Mouse (Mus musculus): Measurements from ENCODE around the gene Olfr803. TPM values are rescaled to one million over a fixed set of nuclear protein-coding genes. Genes with fewer than 3 reads are reported as not detected.

Gene Olfr803
- polyA plus RNA-seq (2016; fragmentation: Nextera tagmentation; extraction: Ambion mirVana): not detected in 2 replicates

GRCm38 (mm10) chr10:129694186-129694585 lies at the start of gene Olfr803:
Olfr803 (minus strand) TSS chr10:129694286.
- ATAC-seq (ENCODE audit: insufficient number of reproducible peaks, low FRiP score): no peak
- Histone ChIP-seq H3K27me3 (replicated peaks) (no peaks in the 10 kb centered on the region), H3K9ac (no peak within 1 kb of the TSS), H3K9me3 (replicated peaks) (no peaks in the 10 kb centered on the region), H3K4me1 (replicated peaks) (no peaks in the 10 kb centered on the region), H3K36me3 (no peaks in the 10 kb centered on the region), H3K4me2 (no peak within 1 kb of the TSS), H3K4me3 (no peak within 1 kb of the TSS), H3K27ac (ENCODE audit: poor library complexity, severe bottlenecking) (no peak within 1 kb of the TSS)
- 64% methylated on average over 2 of the region's 2 CpGs for WGBS

- no peak for ATAC-seq (ENCODE audit: insufficient number of reproducible peaks, low FRiP score)
- no peak within 1 kb of the TSS for H3K4me3 ChIP-seq
- no peaks in the 10 kb centered on the region for H3K36me3 ChIP-seq
- 0 out of 2 replicates have a peak, but pooled peaks cover 3% of the 10 kb centered on the region for H3K9me3 ChIP-seq (replicated peaks)
- no peaks in the 10 kb centered on the region for H3K4me1 ChIP-seq (replicated peaks)
- no peaks in the 10 kb centered on the region for H3K27me3 ChIP-seq (replicated peaks)
- no peak within 1 kb of the TSS for H3K9ac ChIP-seq
- H3K27ac ChIP-seq (ENCODE audit: poor library complexity, severe bottlenecking): no peak within 1 kb of the TSS
- H3K4me2 ChIP-seq: no peak within 1 kb of the TSS
Measured at GRCm38 (mm10) chr10:129741821-129742220, 47.7 kb upstream of the Olfr803 start, which contains the start of gene Olfr806. Olfr806 (minus strand) TSS chr10:129741921.

- 0 out of 2 replicates have a peak, but pooled peaks cover 7% of the 10 kb centered on the region for H3K9me3 ChIP-seq (replicated peaks)
Measured at GRCm38 (mm10) chr10:129729275-129729674, 35.2 kb upstream of the Olfr803 start, which contains the start of gene Olfr805. Olfr805 (minus strand) TSS chr10:129729375.

GRCm38 (mm10) chr10:129702910-129703309 lies 8.8 kb upstream of the Olfr803 start, which contains the start of gene Olfr804:
Olfr804 (plus strand) TSS chr10:129703210.
- H3K4me1 ChIP-seq (replicated peaks): no peaks in the 10 kb centered on the region
- H3K4me2 ChIP-seq: no peak within 1 kb of the TSS
- no peaks in the 10 kb centered on the region for H3K36me3 ChIP-seq
- H3K9ac ChIP-seq: no peak within 1 kb of the TSS
- no peak within 1 kb of the TSS for H3K4me3 ChIP-seq
- H3K9me3 ChIP-seq (replicated peaks): no peaks in the 10 kb centered on the region
- no peaks in the 10 kb centered on the region for H3K27me3 ChIP-seq (replicated peaks)
- ATAC-seq (ENCODE audit: insufficient number of reproducible peaks, low FRiP score): no peak
- no peak within 1 kb of the TSS for H3K27ac ChIP-seq (ENCODE audit: poor library complexity, severe bottlenecking)

More at GRCm38 (mm10) chr10:129729275-129729674, 35.2 kb upstream of the Olfr803 start, which contains the start of gene Olfr805:
- no peak within 1 kb of the TSS for H3K4me2 ChIP-seq
- no peaks in the 10 kb centered on the region for H3K4me1 ChIP-seq (replicated peaks)
- no peaks in the 10 kb centered on the region for H3K27me3 ChIP-seq (replicated peaks)
- 99% methylated on average over 2 of the region's 2 CpGs for WGBS
- H3K9ac ChIP-seq: no peak within 1 kb of the TSS
- H3K27ac ChIP-seq (ENCODE audit: poor library complexity, severe bottlenecking): no peak within 1 kb of the TSS
- H3K4me3 ChIP-seq: no peak within 1 kb of the TSS
- ATAC-seq (ENCODE audit: insufficient number of reproducible peaks, low FRiP score): no peak
- no peaks in the 10 kb centered on the region for H3K36me3 ChIP-seq

- no peak within 1 kb of the TSS for H3K4me2 ChIP-seq
- WGBS: 51% methylated on average over 1 of the region's 1 CpGs
Measured at GRCm38 (mm10) chr10:129688069-129688468, 6.0 kb downstream of the Olfr803 start, which contains the start of gene Olfr802. Olfr802 (minus strand) TSS chr10:129688169.

GRCm38 (mm10) chr10:129673765-129674164 lies 20.3 kb downstream of the Olfr803 start, which contains the start of gene Olfr801:
Olfr801 (minus strand) TSS chr10:129673865.
- no peaks in the 10 kb centered on the region for H3K4me1 ChIP-seq (replicated peaks)
- H3K36me3 ChIP-seq: no peaks in the 10 kb centered on the region
- H3K4me2 ChIP-seq: no peak within 1 kb of the TSS
- no peak within 1 kb of the TSS for H3K4me3 ChIP-seq
- 75% methylated on average over 1 of the region's 1 CpGs for WGBS
- H3K9me3 ChIP-seq (replicated peaks): no peaks in the 10 kb centered on the region
- no peak for ATAC-seq (ENCODE audit: insufficient number of reproducible peaks, low FRiP score)
- no peak within 1 kb of the TSS for H3K9ac ChIP-seq
- no peaks in the 10 kb centered on the region for H3K27me3 ChIP-seq (replicated peaks)
- no peak within 1 kb of the TSS for H3K27ac ChIP-seq (ENCODE audit: poor library complexity, severe bottlenecking)

More at GRCm38 (mm10) chr10:129688069-129688468, 6.0 kb downstream of the Olfr803 start, which contains the start of gene Olfr802:
- H3K9me3 ChIP-seq (replicated peaks): no peaks in the 10 kb centered on the region
- ATAC-seq (ENCODE audit: insufficient number of reproducible peaks, low FRiP score): no peak
- H3K27me3 ChIP-seq (replicated peaks): no peaks in the 10 kb centered on the region
- H3K4me1 ChIP-seq (replicated peaks): no peaks in the 10 kb centered on the region
- no peak within 1 kb of the TSS for H3K27ac ChIP-seq (ENCODE audit: poor library complexity, severe bottlenecking)
- no peaks in the 10 kb centered on the region for H3K36me3 ChIP-seq
- no peak within 1 kb of the TSS for H3K9ac ChIP-seq
- no peak within 1 kb of the TSS for H3K4me3 ChIP-seq

GRCm38 (mm10) chr10:129657394-129657793 lies 36.7 kb downstream of the Olfr803 start, which contains the start of gene Olfr800:
Olfr800 (plus strand) TSS chr10:129657694.
- Histone ChIP-seq H3K27me3 (replicated peaks) (no peaks in the 10 kb centered on the region), H3K4me3 (no peak within 1 kb of the TSS), H3K4me2 (no peak within 1 kb of the TSS), H3K4me1 (replicated peaks) (no peaks in the 10 kb centered on the region), H3K36me3 (no peaks in the 10 kb centered on the region), H3K9ac (no peak within 1 kb of the TSS), H3K9me3 (replicated peaks) (no peaks in the 10 kb centered on the region), H3K27ac (ENCODE audit: poor library complexity, severe bottlenecking) (no peak within 1 kb of the TSS)
- ATAC-seq (ENCODE audit: insufficient number of reproducible peaks, low FRiP score): no peak

GRCm38 (mm10) chr10:129651763-129652162 lies 42.3 kb downstream of the Olfr803 start:
- H3K9ac ChIP-seq: no peak overlapping the region
- 67% methylated on average over 1 of the region's 1 CpGs for whole genome bisulfite sequencing
- no peaks in the 10 kb centered on the region for H3K36me3 ChIP-seq
- no peak overlapping the region for H3K27ac ChIP-seq (ENCODE audit: poor library complexity, severe bottlenecking)
- H3K4me2 ChIP-seq: no peak overlapping the region
- no peaks in the 10 kb centered on the region for H3K27me3 ChIP-seq (replicated peaks)
- ATAC-seq (ENCODE audit: insufficient number of reproducible peaks, low FRiP score): no peak
- H3K4me1 ChIP-seq (replicated peaks): no peaks in the 10 kb centered on the region
- no peaks in the 10 kb centered on the region for H3K9me3 ChIP-seq (replicated peaks)
- no peak overlapping the region for H3K4me3 ChIP-seq

Small RNAs within 50 kb of the gene (microRNA-seq; reads per million reads assigned to microRNA genes)
- not detected for gene Gm24485

Other genes starting within 250 kb of the Olfr803 start
- gene Olfr787, start 232.4 kb downstream of the Olfr803 start, polyA plus RNA-seq (2016; fragmentation: Nextera tagmentation; extraction: Ambion mirVana): not detected in 2 replicates
- gene Olfr788, start 223.3 kb downstream of the Olfr803 start, polyA plus RNA-seq (2016; fragmentation: Nextera tagmentation; extraction: Ambion mirVana): not detected in 2 replicates
- gene Olfr789, start 209.5 kb downstream of the Olfr803 start, polyA plus RNA-seq (2016; fragmentation: Nextera tagmentation; extraction: Ambion mirVana): not detected in 2 replicates
- gene Olfr790, start 195.8 kb downstream of the Olfr803 start, polyA plus RNA-seq (2016; fragmentation: Nextera tagmentation; extraction: Ambion mirVana): not detected in 2 replicates
- gene Olfr791, start 172.5 kb downstream of the Olfr803 start, polyA plus RNA-seq (2016; fragmentation: Nextera tagmentation; extraction: Ambion mirVana): not detected in 2 replicates
- not detected in 2 replicates for gene Olfr792, start 155.1 kb downstream of the Olfr803 start, polyA plus RNA-seq (2016; fragmentation: Nextera tagmentation; extraction: Ambion mirVana)
- not detected in 2 replicates for gene Olfr794, start 126.6 kb downstream of the Olfr803 start, polyA plus RNA-seq (2016; fragmentation: Nextera tagmentation; extraction: Ambion mirVana)
- not detected in 2 replicates for gene Olfr796, start 81.7 kb downstream of the Olfr803 start, polyA plus RNA-seq (2016; fragmentation: Nextera tagmentation; extraction: Ambion mirVana)
- gene Olfr798, start 66.4 kb downstream of the Olfr803 start, polyA plus RNA-seq (2016; fragmentation: Nextera tagmentation; extraction: Ambion mirVana): not detected in 2 replicates
- not detected in 2 replicates for gene Olfr799, start 56.8 kb downstream of the Olfr803 start, polyA plus RNA-seq (2016; fragmentation: Nextera tagmentation; extraction: Ambion mirVana)
- gene Olfr800, start 36.6 kb downstream of the Olfr803 start, polyA plus RNA-seq (2016; fragmentation: Nextera tagmentation; extraction: Ambion mirVana): not detected in 2 replicates
- gene Olfr801, start 20.4 kb downstream of the Olfr803 start, polyA plus RNA-seq (2016; fragmentation: Nextera tagmentation; extraction: Ambion mirVana): not detected in 2 replicates
- not detected in 2 replicates for gene Olfr802, start 6.1 kb downstream of the Olfr803 start, polyA plus RNA-seq (2016; fragmentation: Nextera tagmentation; extraction: Ambion mirVana)
- not detected in 2 replicates for gene Olfr804, start 8.9 kb upstream of the Olfr803 start, polyA plus RNA-seq (2016; fragmentation: Nextera tagmentation; extraction: Ambion mirVana)
- not detected in 2 replicates for gene Olfr805, start 35.1 kb upstream of the Olfr803 start, polyA plus RNA-seq (2016; fragmentation: Nextera tagmentation; extraction: Ambion mirVana)
- not detected in 2 replicates for gene Olfr806, start 47.6 kb upstream of the Olfr803 start, polyA plus RNA-seq (2016; fragmentation: Nextera tagmentation; extraction: Ambion mirVana)
- gene Olfr807, start 63.5 kb upstream of the Olfr803 start, polyA plus RNA-seq (2016; fragmentation: Nextera tagmentation; extraction: Ambion mirVana): not detected in 2 replicates
- gene Olfr808, start 71.2 kb upstream of the Olfr803 start, polyA plus RNA-seq (2016; fragmentation: Nextera tagmentation; extraction: Ambion mirVana): not detected in 2 replicates
- not detected in 2 replicates for gene Olfr809, start 80.4 kb upstream of the Olfr803 start, polyA plus RNA-seq (2016; fragmentation: Nextera tagmentation; extraction: Ambion mirVana)
- not detected in 2 replicates for gene Olfr810, start 100.6 kb upstream of the Olfr803 start, polyA plus RNA-seq (2016; fragmentation: Nextera tagmentation; extraction: Ambion mirVana)
- not detected in 2 replicates for gene Olfr811, start 110.1 kb upstream of the Olfr803 start, polyA plus RNA-seq (2016; fragmentation: Nextera tagmentation; extraction: Ambion mirVana)
- gene Olfr812, start 151.8 kb upstream of the Olfr803 start, polyA plus RNA-seq (2016; fragmentation: Nextera tagmentation; extraction: Ambion mirVana): not detected in 2 replicates
- not detected in 2 replicates for gene Olfr813, start 161.1 kb upstream of the Olfr803 start, polyA plus RNA-seq (2016; fragmentation: Nextera tagmentation; extraction: Ambion mirVana)
- not detected in 2 replicates for gene Olfr814, start 185.6 kb upstream of the Olfr803 start, polyA plus RNA-seq (2016; fragmentation: Nextera tagmentation; extraction: Ambion mirVana)
- gene Olfr815, start 211.6 kb upstream of the Olfr803 start, polyA plus RNA-seq (2016; fragmentation: Nextera tagmentation; extraction: Ambion mirVana): not detected in 2 replicates
- not detected in 2 replicates for gene Olfr816, start 221.3 kb upstream of the Olfr803 start, polyA plus RNA-seq (2016; fragmentation: Nextera tagmentation; extraction: Ambion mirVana)